Mouse (Mus musculus) liver, embryonic 11.5 days (tissue): ENCODE data around the gene Nxnl1. TPM values are rescaled to one million over a fixed set of nuclear protein-coding genes. Genes with fewer than 3 reads are reported as not detected.
"Not testable (repeated sequence)": the region's sequence is repeated elsewhere in the genome, so short reads cannot be mapped to it uniquely, and the experiment has no call there.

Experiments used
- ATAC-seq: fragments of 200-750 bp; cut with Nextera tagmentation; replicated peaks from 2 replicates; pipeline ENCODE4 v1.8.0; 2017; ENCODE audit warnings: moderate number of reproducible peaks, mild to moderate bottlenecking, moderate TSS enrichment, moderate library complexity; ENCODE audit not compliant: low FRiP score
- DNase-seq: peaks from one replicate; pipeline ENCODE4 v3.0.0-alpha.2; 2017; ENCODE audit warnings: low spot score
- H3K27ac ChIP-seq: fragments of 300-500 bp; sonication (generic); 2 replicates; pipeline ENCODE4 v1.5.1; 2014; ENCODE audit warnings: mild to moderate bottlenecking, low read depth, low read length, control low read depth
- H3K27me3 ChIP-seq: fragments of 300-500 bp; sonication (generic); replicated peaks from 2 replicates; pipeline ENCODE4 v1.6.1; 2014; ENCODE audit warnings: low read length, mixed read lengths; ENCODE audit not compliant: control insufficient read depth, insufficient read depth
- H3K36me3 ChIP-seq: fragments of 300-500 bp; sonication (generic); 2 replicates; pipeline ENCODE4 v1.6.1; 2014; ENCODE audit warnings: mild to moderate bottlenecking, low read length, moderate library complexity, mixed read lengths; ENCODE audit not compliant: control insufficient read depth, insufficient read depth
- H3K4me1 ChIP-seq: fragments of 300-500 bp; sonication (generic); replicated peaks from 2 replicates; pipeline ENCODE4 v1.6.1; 2014; ENCODE audit warnings: low read length, mixed read lengths; ENCODE audit not compliant: control insufficient read depth, insufficient read depth
- H3K4me2 ChIP-seq: fragments of 300-500 bp; sonication (generic); 2 replicates; pipeline ENCODE4 v1.6.1; 2014; ENCODE audit warnings: mild to moderate bottlenecking, control low read depth, moderate library complexity
- H3K4me3 ChIP-seq: fragments of 300-500 bp; sonication (generic); 2 replicates; pipeline ENCODE4 v1.5.1; 2014; ENCODE audit warnings: low read depth, low read length, control low read depth
- H3K9ac ChIP-seq: fragments of 300-500 bp; sonication (generic); 2 replicates; pipeline ENCODE4 v1.6.1; 2014; ENCODE audit warnings: low read depth, low read length, control low read depth
- H3K9me3 ChIP-seq: fragments of 300-500 bp; sonication (generic); 2 replicates; pipeline ENCODE4 v1.6.1; 2016; ENCODE audit warnings: low read length, inconsistent platforms, mixed read lengths; ENCODE audit not compliant: control insufficient read depth
- WGBS: fragments of 180-500 bp; shearing (Covaris S2); extraction: QIAGEN DNeasy Blood & Tissue Kit; methylation state at CpG from one replicate; pipeline ENCODE4 v1.1.7; 2014; 5-methylcytosine and 5-hydroxymethylcytosine counted together
- polyA plus RNA-seq: library from polyadenylated mRNA; unstranded; fragments of >200 nt; fragmentation: Nextera tagmentation; extraction: Ambion mirVana; gene quantifications from 2 replicates; pipeline ENCODE4 v1.2.1, GENCODE M21; 2014

The Nxnl1 gene
- polyA plus RNA-seq, 1 experiment from 2014 or later: 0.23 TPM

GRCm38 (mm10) chr8:71535663-71536062 is 30.7 kb downstream of the Nxnl1 start:
- DNase-seq: no peak
- no peak overlapping the region for H3K9ac ChIP-seq

GRCm38 (mm10) chr8:71534263-71534810 is 32.1 kb downstream of the Nxnl1 start:
- no peaks in the 10 kb centered on the region; the same call in 1 of the 2 replicates for H3K4me1 ChIP-seq
- no peaks in the 10 kb centered on the region for H3K36me3 ChIP-seq
- no peak overlapping the region for H3K4me2 ChIP-seq
- H3K9me3 ChIP-seq: no peaks in the 10 kb centered on the region
- no peak overlapping the region for H3K27ac ChIP-seq
- H3K9ac ChIP-seq: no peak overlapping the region
- H3K27me3 ChIP-seq: no peaks in the 10 kb centered on the region
- 48% methylated on average over 3 of the region's 3 CpGs for WGBS
- ATAC-seq: no peak
- DNase-seq: no peak
- H3K4me3 ChIP-seq: no peak overlapping the region

More at GRCm38 (mm10) chr8:71535663-71536062, 30.7 kb downstream of the Nxnl1 start:
- Histone ChIP-seq H3K27me3 (no peaks in the 10 kb centered on the region), H3K36me3 (no peaks in the 10 kb centered on the region), H3K4me1 (no peaks in the 10 kb centered on the region; the same call in 1 of the 2 replicates), H3K27ac (no peak overlapping the region), H3K4me3 (no peak overlapping the region), H3K4me2 (peak overlapping the region; percentile 84), H3K9me3 (no peaks in the 10 kb centered on the region)
- ATAC-seq: no peak
- WGBS: 66% methylated on average over 5 of the region's 5 CpGs

- not testable (repeated sequence) for H3K36me3 ChIP-seq, H3K27ac ChIP-seq, ATAC-seq, H3K9me3 ChIP-seq, H3K4me2 ChIP-seq, H3K4me3 ChIP-seq, DNase-seq, H3K9ac ChIP-seq, H3K4me1 ChIP-seq
- WGBS: 73% methylated on average over 5 of the region's 12 CpGs
- H3K27me3 ChIP-seq: peaks cover 10% of the 10 kb centered on the region
These were observed 35.5 kb downstream of the Nxnl1 start for GRCm38 (mm10) chr8:71530735-71531467.

GRCm38 (mm10) chr8:71528362-71529073 is 37.9 kb downstream of the Nxnl1 start:
- Histone ChIP-seq H3K4me2 (no peak overlapping the region), H3K36me3 (no peaks in the 10 kb centered on the region), H3K9me3 (no peaks in the 10 kb centered on the region), H3K4me1 (peaks cover 14% of the 10 kb centered on the region), H3K27me3 (peaks cover 26% of the 10 kb centered on the region), H3K27ac (no peak overlapping the region), H3K9ac (no peak overlapping the region), H3K4me3 (no peak overlapping the region)
- peak; percentile 51; the same call in 1 of the 2 replicates for ATAC-seq
- 48% methylated on average over 11 of the region's 11 CpGs for WGBS
- DNase-seq: no peak

GRCm38 (mm10) chr8:71527162-71527870 is 39.1 kb downstream of the Nxnl1 start:
- peaks cover 26% of the 10 kb centered on the region for H3K27me3 ChIP-seq
- no peak overlapping the region; the same call in 1 of the 2 replicates for H3K27ac ChIP-seq
- peaks cover 14% of the 10 kb centered on the region for H3K4me1 ChIP-seq
- ATAC-seq (no peak), DNase-seq (no peak)
- no peak overlapping the region for H3K4me2 ChIP-seq
- 41% methylated on average over 3 of the region's 3 CpGs for WGBS
- H3K9me3 ChIP-seq: no peaks in the 10 kb centered on the region
- H3K9ac ChIP-seq: no peak overlapping the region
- H3K36me3 ChIP-seq: no peaks in the 10 kb centered on the region
- no peak overlapping the region for H3K4me3 ChIP-seq

- peaks cover 26% of the 10 kb centered on the region for H3K27me3 ChIP-seq
- no peaks in the 10 kb centered on the region for H3K9me3 ChIP-seq
- H3K4me2 ChIP-seq: no peak overlapping the region
- no peak overlapping the region for H3K27ac ChIP-seq
- no peak for ATAC-seq
- no peaks in the 10 kb centered on the region for H3K36me3 ChIP-seq
- peaks cover 14% of the 10 kb centered on the region for H3K4me1 ChIP-seq
- 9% methylated on average over 6 of the region's 6 CpGs for WGBS
- no peak for DNase-seq
- no peak overlapping the region for H3K4me3 ChIP-seq
- H3K9ac ChIP-seq: no peak overlapping the region
These were observed 40.1 kb downstream of the Nxnl1 start for GRCm38 (mm10) chr8:71526272-71526671.

GRCm38 (mm10) chr8:71525226-71526050 is 41.0 kb downstream of the Nxnl1 start, which contains the start of gene Ccdc194:
Gene Ccdc194, minus strand, starts transcription at chr8:71525711.
- Histone ChIP-seq H3K4me1 (peaks cover 14% of the 10 kb centered on the region), H3K4me3 (peak within 1 kb of the TSS; percentile 10; the same call in 1 of the 2 replicates), H3K27ac (no peak within 1 kb of the TSS), H3K4me2 (peak within 1 kb of the TSS; percentile 45), H3K36me3 (no peaks in the 10 kb centered on the region), H3K9me3 (no peaks in the 10 kb centered on the region), H3K9ac (no peak within 1 kb of the TSS), H3K27me3 (peaks cover 26% of the 10 kb centered on the region)
- 23% methylated on average over 46 of the region's 46 CpGs for WGBS
- DNase-seq (peak; percentile 44), ATAC-seq (no peak)
